Mouse (Mus musculus): ENCODE results near the gene Medag. TPM values are rescaled to one million over a fixed set of nuclear protein-coding genes. Genes with fewer than 3 reads are reported as not detected.

The Medag gene
- polyA plus RNA-seq (2015; fragmentation: Nextera tagmentation; extraction: Ambion mirVana) = 1.8 and 2.5 TPM in 2 replicates

DNA sequence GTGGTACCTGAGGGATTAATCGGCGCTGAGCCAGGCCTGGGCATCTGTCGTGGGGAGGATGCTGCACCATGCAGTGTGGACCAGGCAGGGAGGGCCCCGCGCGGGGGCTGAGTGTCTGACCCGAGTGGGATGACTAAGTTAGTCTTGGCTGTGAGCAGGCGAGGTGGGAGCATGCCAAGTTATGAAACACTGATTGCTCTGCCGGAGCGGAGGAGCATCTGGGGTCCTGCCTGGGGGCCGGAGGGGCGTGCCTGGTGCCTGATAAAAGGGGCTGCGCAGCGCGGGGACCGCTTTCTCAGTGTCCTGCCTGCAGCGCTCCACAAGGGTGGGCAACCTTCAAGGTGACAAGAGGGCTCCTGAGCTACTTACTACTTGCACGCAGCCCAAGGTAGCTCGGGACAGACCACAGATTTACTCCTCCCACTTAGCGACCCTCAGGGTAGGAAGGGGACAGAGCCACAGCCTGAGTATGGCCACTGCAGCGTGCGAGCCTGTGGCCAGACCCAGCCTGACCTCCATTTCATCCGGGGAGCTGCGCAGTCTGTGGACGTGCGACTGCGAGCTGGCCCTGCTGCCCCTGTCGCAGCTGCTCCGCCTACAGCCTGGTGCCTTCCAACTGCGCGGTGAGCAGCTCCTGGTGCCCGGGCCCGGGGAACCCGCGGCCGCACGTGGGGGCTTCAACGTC lies at the start of gene Medag:
Gene Medag, plus strand, starts transcription at position 241 of the 685 bp plus-strand sequence.
- 4% methylated on average over 38 of the region's 38 CpGs for WGBS
- no peaks in the 10 kb centered on the region for H3K9me3 ChIP-seq (replicated peaks)
- H3K27me3 ChIP-seq (replicated peaks) = no peaks in the 10 kb centered on the region
- H3K36me3 ChIP-seq = no peaks in the 10 kb centered on the region
- H3K9ac ChIP-seq (replicated peaks) = peak within 1 kb of the TSS; percentile 17
- peak within 1 kb of the TSS; percentile 29 for H3K4me3 ChIP-seq (replicated peaks)
- peak; percentile 71 for ATAC-seq (ENCODE audit: low FRiP score)
- peak within 1 kb of the TSS; percentile 65 for H3K27ac ChIP-seq (replicated peaks)
- peak within 1 kb of the TSS; percentile 57 for H3K4me2 ChIP-seq
- H3K4me1 ChIP-seq = peaks cover 27% of the 10 kb centered on the region

DNA sequence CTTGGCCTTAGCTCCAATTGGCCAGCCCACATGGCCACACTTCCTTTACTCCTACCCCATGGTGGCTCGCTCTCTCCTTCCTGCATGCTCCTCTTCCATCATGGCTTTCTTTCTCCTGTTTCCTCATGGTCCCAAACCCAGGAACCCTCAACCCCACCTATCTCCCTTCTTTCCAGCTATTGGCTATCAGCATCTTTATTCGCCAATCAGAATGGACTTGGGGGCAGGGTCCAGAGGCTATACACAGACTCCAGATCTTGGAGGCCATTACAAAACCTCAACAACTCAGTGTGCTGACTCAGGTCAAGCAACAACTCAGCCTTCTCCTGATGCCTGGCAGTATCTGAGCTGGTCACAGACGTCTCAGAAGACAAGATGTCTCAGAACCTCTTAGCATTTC lies 48.9 kb upstream of the Medag start:
- Histone ChIP-seq H3K27ac (replicated peaks) (no peak overlapping the region), H3K9me3 (replicated peaks) (no peaks in the 10 kb centered on the region), H3K4me2 (no peak overlapping the region), H3K9ac (replicated peaks) (no peak overlapping the region), H3K4me3 (replicated peaks) (no peak overlapping the region), H3K36me3 (no peaks in the 10 kb centered on the region), H3K27me3 (replicated peaks) (no peaks in the 10 kb centered on the region), H3K4me1 (no peaks in the 10 kb centered on the region)
- WGBS = 92% methylated on average over 3 of the region's 3 CpGs
- ATAC-seq (ENCODE audit: low FRiP score) = no peak

DNA sequence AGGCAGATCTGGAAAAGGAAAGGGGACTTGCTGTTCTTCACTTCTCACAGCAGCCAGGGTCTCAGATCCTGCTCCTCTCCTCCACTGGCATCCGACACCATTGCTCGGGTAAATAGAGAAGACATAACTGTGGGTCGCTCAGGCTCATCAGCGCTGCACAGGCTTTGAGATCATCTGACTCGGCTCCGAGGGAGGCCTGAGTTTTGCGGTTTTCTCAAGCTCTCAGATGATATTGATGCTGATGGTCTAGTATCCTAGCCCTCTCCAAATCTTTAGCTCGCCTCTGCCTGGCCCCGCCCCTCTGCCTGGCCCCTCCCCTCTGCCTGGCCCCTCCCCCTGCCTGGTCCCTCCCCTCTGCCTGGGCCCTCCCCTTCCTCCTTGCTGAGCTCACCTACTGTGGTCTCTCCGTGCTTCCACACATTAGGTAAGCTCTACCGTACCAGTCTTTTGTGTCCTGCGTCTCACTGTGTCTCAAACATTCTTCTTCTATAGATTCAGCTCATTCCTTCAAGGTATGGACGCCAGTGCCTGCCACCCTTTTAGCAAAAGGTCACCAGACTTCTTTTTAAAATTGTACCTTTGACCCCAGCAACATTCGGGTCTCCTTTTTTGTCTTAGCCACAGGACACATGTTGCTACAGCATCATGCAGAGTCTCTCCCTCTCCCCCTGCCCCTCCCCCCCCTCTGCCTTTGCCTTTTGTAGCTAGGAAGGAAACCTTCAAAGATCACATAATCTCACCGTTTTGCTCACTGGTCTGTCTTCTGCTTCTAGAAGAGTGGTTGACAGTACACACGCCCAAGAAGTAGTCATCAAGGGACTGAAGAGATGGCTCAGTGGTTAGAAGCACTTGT lies 47.4 kb upstream of the Medag start:
- no peak overlapping the region for H3K27ac ChIP-seq (replicated peaks)
- no peaks in the 10 kb centered on the region for H3K9me3 ChIP-seq (replicated peaks)
- no peak overlapping the region for H3K4me2 ChIP-seq
- 60% methylated on average over 16 of the region's 16 CpGs for WGBS
- peaks cover 4% of the 10 kb centered on the region for H3K4me1 ChIP-seq
- no peaks in the 10 kb centered on the region for H3K27me3 ChIP-seq (replicated peaks)
- H3K9ac ChIP-seq (replicated peaks) = no peak overlapping the region
- ATAC-seq (ENCODE audit: low FRiP score) = no peak
- H3K36me3 ChIP-seq = no peaks in the 10 kb centered on the region
- H3K4me3 ChIP-seq (replicated peaks) = no peak overlapping the region

DNA sequence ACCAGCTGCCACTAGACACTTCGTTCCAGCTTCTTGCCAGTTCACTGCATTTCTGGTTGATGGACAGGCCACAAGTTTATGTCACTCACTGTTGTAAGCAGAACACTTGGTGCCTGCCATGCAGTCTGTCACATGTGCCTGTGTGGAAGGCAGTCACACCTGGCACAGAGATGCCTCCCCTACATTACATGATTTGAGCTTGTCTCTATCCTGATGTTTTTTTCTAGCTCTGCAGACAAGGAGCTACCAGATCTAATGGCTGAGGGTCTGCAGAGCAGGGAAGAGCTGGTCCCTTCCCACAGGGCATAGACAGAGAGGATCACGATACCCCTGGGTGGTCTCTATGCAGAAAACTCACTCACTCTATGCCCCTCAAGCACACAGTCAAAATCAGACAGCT lies 44.5 kb upstream of the Medag start:
- no peak overlapping the region for H3K4me2 ChIP-seq
- no peak for ATAC-seq (ENCODE audit: low FRiP score)
- H3K36me3 ChIP-seq = no peaks in the 10 kb centered on the region
- H3K4me3 ChIP-seq (replicated peaks) = no peak overlapping the region
- H3K27me3 ChIP-seq (replicated peaks) = no peaks in the 10 kb centered on the region
- WGBS = 77% methylated on average over 2 of the region's 2 CpGs
- H3K4me1 ChIP-seq = peaks cover 12% of the 10 kb centered on the region
- H3K9me3 ChIP-seq (replicated peaks) = no peaks in the 10 kb centered on the region
- no peak overlapping the region for H3K27ac ChIP-seq (replicated peaks)
- H3K9ac ChIP-seq (replicated peaks) = no peak overlapping the region

DNA sequence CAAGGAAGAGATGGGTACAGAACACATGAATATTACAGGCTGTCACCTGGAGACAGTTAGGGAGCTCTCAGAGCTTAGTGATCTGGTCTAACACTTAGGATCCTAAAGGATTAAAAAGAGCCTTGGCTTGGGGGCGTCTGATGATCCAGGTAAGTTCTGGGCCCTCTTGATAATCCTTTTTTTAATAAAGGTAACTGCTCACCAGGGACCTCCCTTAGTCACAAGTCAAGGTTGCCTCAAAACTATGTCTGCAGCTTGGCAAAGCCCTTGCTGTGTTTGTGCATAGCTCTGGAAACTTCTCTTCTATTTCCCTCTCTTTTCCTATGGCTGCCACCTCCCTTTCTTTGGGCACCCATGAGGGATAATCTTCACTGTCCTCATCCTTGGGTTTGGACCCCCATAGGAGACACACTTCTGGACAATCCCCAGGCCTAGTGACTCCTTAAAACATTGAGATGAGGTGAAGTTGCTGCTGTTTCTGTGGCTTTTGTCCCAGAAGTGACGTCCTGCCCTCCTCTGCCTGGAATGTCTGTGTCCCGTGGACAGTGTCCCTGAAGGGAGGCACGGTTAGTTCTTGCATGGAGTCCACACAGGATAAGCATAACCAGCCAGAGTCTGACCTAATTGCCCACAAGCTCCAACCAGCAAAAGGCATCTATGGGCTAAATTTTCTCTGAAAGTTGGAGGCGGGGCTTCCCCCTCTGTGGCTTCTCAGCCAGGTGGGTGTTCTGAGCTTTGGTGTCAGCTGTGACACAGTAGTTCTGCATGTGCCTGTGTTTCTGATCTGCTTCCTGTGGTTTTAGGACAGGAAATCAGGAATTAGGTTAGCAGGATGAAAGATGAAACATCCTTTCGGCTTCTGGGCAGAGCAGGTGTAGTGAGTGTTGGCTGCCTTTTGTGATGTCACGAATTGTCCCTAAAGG lies 43.7 kb upstream of the Medag start:
- H3K9me3 ChIP-seq (replicated peaks) = no peaks in the 10 kb centered on the region
- no peak overlapping the region for H3K4me3 ChIP-seq (replicated peaks)
- H3K4me1 ChIP-seq = peaks cover 13% of the 10 kb centered on the region
- H3K27me3 ChIP-seq (replicated peaks) = no peaks in the 10 kb centered on the region
- no peak overlapping the region for H3K4me2 ChIP-seq
- no peak overlapping the region for H3K9ac ChIP-seq (replicated peaks)
- 74% methylated on average over 7 of the region's 7 CpGs for WGBS
- H3K27ac ChIP-seq (replicated peaks) = no peak overlapping the region
- no peaks in the 10 kb centered on the region for H3K36me3 ChIP-seq
- no peak for ATAC-seq (ENCODE audit: low FRiP score)

DNA sequence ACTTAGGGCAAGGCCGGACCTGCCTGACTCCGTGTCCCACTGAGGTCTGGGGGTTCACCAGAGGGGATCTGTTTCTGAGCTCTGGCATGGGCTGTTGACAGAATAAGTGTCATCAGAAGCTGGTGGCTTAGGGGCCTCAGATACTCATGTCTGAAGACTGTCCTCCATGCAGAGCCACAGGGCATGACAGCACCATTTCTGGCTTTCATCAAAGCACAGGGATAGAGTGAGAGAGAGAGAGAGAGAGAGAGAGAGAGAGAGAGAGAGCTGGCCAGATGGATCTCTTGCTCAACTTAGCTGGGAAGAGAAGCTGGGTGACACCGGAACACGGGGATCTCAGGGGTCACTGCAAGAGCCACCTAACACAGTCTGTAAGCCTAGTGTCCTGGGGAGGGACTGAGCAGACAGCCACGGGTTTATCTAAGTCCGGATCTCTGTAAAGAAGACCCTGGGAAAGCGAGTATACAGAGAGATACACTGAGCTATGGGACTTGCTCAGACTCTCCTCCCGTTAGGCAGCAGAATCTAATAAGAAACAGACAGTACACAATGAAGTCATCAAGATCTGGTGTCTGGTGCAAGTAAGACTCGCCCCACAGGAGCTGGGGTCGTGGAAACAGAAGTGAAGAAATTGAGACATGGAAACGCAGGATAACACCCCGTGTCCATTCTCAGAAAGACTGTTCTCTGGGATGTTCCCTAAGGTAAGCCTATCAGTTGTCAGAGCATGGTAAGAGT lies 42.8 kb upstream of the Medag start:
- no peak overlapping the region for H3K4me3 ChIP-seq (replicated peaks)
- no peaks in the 10 kb centered on the region for H3K27me3 ChIP-seq (replicated peaks)
- peaks cover 18% of the 10 kb centered on the region for H3K4me1 ChIP-seq
- no peaks in the 10 kb centered on the region for H3K9me3 ChIP-seq (replicated peaks)
- H3K36me3 ChIP-seq = no peaks in the 10 kb centered on the region
- ATAC-seq (ENCODE audit: low FRiP score) = no peak
- WGBS = 81% methylated on average over 12 of the region's 12 CpGs
- no peak overlapping the region for H3K4me2 ChIP-seq
- H3K27ac ChIP-seq (replicated peaks) = peak overlapping the region; percentile 49; the same call in 1 of the 2 replicates
- H3K9ac ChIP-seq (replicated peaks) = no peak overlapping the region

DNA sequence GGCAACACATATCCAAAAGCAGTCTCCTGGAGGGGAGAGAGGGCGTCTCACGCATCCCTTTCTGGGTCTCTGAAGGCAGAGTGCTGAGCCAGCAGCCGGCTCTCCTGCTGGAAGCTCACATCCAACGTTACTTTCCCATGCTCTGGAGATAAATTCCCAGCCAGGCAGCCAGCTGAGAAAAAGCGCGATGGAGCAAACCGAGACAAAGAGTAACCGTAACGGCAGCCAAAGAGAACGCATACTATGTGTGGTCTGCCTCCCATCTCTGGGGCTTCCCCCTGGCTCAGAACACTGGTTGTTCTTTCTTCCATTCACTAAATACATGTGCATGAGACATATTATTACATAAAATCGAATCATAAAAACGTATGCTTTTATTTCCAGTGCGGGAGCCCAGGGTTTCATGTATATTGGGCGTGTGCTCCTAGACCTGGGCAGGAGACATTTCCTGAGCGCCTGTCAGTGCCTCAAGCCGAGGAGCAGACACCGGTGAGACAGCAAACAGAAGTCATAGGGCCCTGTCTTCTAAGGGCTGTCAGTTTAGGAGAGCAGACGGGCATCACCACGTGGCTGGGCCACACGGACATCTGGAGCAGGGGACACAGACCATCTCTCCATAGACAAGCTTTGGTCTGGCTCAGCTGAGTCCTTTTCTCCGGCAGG lies 42.0 kb upstream of the Medag start:
- H3K36me3 ChIP-seq = no peaks in the 10 kb centered on the region
- no peak overlapping the region for H3K4me3 ChIP-seq (replicated peaks)
- WGBS = 60% methylated on average over 21 of the region's 21 CpGs

DNA sequence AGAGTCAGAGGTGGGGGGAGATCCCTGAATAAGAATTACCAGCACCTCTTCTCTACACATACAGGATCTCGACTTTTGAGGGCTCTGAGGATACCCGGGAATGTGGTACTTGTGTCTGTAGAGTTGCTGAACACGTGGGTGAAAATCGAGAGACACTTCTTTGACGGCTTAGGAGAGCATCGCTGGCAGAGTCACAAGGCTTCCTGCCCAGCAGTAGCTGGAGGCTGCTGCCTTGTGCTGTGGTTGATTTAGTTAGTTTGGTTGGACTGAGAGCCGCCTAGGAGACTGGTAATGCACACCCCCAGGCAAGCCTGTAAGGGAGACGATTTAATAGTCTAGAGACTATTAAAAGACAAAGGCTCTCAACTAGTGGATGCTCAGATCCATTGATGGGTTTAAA lies 39.5 kb upstream of the Medag start:
- 83% methylated on average over 8 of the region's 8 CpGs for WGBS

More for the DNA sequence above, 42.0 kb upstream of the Medag start:
- peak overlapping the region; percentile 49 for H3K27ac ChIP-seq (replicated peaks)
- H3K4me2 ChIP-seq = no peak overlapping the region
- peaks cover 18% of the 10 kb centered on the region for H3K4me1 ChIP-seq
- no peaks in the 10 kb centered on the region for H3K9me3 ChIP-seq (replicated peaks)
- ATAC-seq (ENCODE audit: low FRiP score) = no peak
- no peak overlapping the region for H3K9ac ChIP-seq (replicated peaks)
- no peaks in the 10 kb centered on the region for H3K27me3 ChIP-seq (replicated peaks)

DNA sequence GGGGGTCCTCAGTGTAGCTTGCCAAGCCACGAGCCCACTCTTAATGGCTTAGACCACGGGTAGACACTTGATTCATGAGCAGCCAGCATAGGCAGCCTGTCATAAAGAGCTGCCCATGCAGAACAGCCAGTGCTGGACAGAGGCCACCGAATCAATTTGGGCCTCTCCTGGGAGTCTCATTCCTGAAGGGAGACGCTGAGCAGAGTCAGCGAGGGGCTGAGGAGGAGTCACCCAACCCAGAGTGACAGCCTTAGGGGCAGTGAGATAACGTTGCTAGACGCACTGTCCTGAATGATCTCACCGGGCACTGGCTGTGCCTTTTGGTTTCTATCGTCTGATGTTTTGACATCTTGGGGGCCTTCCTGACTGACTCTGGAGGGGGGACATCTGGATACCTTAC lies 38.3 kb upstream of the Medag start:
- peak; percentile 38; the same call in 1 of the 2 replicates for ATAC-seq (ENCODE audit: low FRiP score)
- Histone ChIP-seq H3K4me3 (replicated peaks) (no peak overlapping the region), H3K27ac (replicated peaks) (no peak overlapping the region), H3K4me1 (peaks cover 42% of the 10 kb centered on the region), H3K36me3 (no peaks in the 10 kb centered on the region), H3K9me3 (replicated peaks) (no peaks in the 10 kb centered on the region), H3K27me3 (replicated peaks) (no peaks in the 10 kb centered on the region), H3K4me2 (no peak overlapping the region), H3K9ac (replicated peaks) (no peak overlapping the region)
- 34% methylated on average over 9 of the region's 9 CpGs for WGBS

More for the DNA sequence above, 39.5 kb upstream of the Medag start:
- no peak overlapping the region for H3K4me2 ChIP-seq
- H3K9me3 ChIP-seq (replicated peaks) = no peaks in the 10 kb centered on the region
- H3K27ac ChIP-seq (replicated peaks) = no peak overlapping the region
- H3K36me3 ChIP-seq = no peaks in the 10 kb centered on the region
- no peaks in the 10 kb centered on the region for H3K27me3 ChIP-seq (replicated peaks)
- no peak for ATAC-seq (ENCODE audit: low FRiP score)
- no peak overlapping the region for H3K4me3 ChIP-seq (replicated peaks)
- peaks cover 39% of the 10 kb centered on the region for H3K4me1 ChIP-seq
- H3K9ac ChIP-seq (replicated peaks) = no peak overlapping the region

DNA sequence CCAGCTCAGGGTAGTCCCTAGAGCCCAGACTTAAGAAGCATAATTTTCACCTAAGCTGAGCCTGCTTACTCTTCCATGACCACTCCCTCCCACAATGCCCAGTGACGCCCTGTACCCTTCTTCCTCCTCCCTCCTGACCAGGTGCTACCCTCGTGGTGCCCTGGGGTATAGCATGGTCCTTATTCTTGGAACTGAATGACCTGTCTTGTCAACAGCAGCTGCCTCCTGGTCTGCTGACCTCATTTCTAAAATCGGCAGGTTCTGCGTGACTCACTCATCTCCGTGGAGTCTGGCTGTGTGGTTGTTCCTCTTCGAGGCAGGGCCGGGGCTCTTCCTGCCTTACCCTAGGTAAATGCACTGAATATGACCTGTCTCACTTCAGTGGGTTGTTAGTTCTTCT lies 37.5 kb upstream of the Medag start:
- H3K4me2 ChIP-seq = no peak overlapping the region
- no peak overlapping the region for H3K27ac ChIP-seq (replicated peaks)
- no peak overlapping the region for H3K4me3 ChIP-seq (replicated peaks)
- H3K9me3 ChIP-seq (replicated peaks) = no peaks in the 10 kb centered on the region
- no peak overlapping the region for H3K9ac ChIP-seq (replicated peaks)
- no peaks in the 10 kb centered on the region for H3K36me3 ChIP-seq
- ATAC-seq (ENCODE audit: low FRiP score) = no peak
- 79% methylated on average over 7 of the region's 7 CpGs for WGBS
- H3K27me3 ChIP-seq (replicated peaks) = no peaks in the 10 kb centered on the region
- peaks cover 45% of the 10 kb centered on the region for H3K4me1 ChIP-seq
